Mouse (Mus musculus): Measurements from ENCODE around the gene Gmeb1. TPM values are rescaled to one million over a fixed set of nuclear protein-coding genes. Genes with fewer than 3 reads are reported as not detected.

The Gmeb1 gene
- polyA plus RNA-seq, 1 experiment, result 11.7 TPM

DNA sequence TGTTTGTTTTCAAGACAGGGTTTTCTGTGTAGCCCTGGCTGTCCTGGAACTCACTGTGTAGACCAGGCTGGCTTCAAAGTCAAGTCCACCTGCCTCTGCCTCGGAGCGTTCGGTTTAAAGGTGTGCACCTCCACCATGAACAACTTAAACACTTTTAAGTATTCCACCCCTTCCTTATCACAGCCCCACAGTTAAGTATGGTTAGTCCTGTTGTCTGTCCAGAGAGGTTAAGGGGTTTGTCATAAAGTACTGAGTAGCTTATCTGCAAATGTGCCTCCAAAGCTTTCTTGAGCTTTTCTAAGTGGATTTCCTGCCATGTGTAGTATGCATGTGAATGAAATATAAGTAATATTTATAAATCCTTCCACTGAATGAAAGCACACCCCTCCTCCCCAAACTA lies 14.5 kb upstream of the Gmeb1 start:
- DNase-seq (ENCODE audit: low read depth, low spot score), result no peak
- 84% methylated on average over 3 of the region's 3 CpGs for WGBS

DNA sequence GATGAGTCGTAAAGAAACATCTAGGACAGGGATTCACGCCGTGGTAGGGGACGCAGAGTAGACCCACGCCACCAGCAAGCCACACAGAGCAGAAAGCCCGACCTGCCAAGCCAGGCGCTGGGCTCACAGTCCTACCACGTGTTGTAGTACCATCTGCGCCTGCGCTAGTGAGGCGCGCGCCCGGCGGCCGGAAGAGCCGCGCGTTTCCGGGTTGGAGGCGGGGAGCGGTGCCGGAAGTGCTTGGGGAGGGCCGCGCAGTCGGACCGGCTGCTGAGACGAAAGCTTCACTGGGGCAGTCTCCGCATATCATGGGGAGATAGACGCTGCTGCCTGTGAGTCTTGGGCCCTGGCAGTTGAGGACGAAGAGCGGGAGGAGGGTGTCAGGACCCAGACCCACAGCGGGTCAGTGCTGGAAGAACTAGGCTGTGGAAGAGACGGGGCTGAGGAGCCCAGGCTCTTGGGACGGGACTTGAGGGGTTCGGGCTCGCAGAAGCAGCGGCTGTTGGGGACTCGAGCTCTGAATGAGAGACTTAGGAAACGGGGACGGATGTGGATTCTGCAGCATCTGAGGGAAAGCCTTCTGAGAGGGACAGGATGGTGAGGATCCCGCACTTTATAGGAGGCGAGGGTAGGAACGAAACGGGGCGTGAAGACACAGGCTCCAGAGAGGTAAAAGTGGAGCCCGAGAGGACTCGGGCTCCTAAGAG lies 12.9 kb upstream of the Gmeb1 start, which contains the start of gene Taf12:
Gene Taf12, plus strand, starts transcription at position 220 of the 707 bp plus-strand sequence.
- peak; percentile 73 for DNase-seq (ENCODE audit: low read depth, low spot score)
- WGBS, result under 1% methylated on average over 48 of the region's 48 CpGs

GRCm38 (mm10) chr4:132273166-132273565 lies 11.8 kb upstream of the Gmeb1 start:
- WGBS, result 31% methylated on average over 2 of the region's 2 CpGs
- no peak for DNase-seq (ENCODE audit: low read depth, low spot score)

- under 1% methylated on average over 35 of the region's 35 CpGs for WGBS
- DNase-seq (ENCODE audit: low read depth, low spot score), result peak; percentile 77
Measured at GRCm38 (mm10) chr4:132269740-132270560, 8.5 kb upstream of the Gmeb1 start.

DNA sequence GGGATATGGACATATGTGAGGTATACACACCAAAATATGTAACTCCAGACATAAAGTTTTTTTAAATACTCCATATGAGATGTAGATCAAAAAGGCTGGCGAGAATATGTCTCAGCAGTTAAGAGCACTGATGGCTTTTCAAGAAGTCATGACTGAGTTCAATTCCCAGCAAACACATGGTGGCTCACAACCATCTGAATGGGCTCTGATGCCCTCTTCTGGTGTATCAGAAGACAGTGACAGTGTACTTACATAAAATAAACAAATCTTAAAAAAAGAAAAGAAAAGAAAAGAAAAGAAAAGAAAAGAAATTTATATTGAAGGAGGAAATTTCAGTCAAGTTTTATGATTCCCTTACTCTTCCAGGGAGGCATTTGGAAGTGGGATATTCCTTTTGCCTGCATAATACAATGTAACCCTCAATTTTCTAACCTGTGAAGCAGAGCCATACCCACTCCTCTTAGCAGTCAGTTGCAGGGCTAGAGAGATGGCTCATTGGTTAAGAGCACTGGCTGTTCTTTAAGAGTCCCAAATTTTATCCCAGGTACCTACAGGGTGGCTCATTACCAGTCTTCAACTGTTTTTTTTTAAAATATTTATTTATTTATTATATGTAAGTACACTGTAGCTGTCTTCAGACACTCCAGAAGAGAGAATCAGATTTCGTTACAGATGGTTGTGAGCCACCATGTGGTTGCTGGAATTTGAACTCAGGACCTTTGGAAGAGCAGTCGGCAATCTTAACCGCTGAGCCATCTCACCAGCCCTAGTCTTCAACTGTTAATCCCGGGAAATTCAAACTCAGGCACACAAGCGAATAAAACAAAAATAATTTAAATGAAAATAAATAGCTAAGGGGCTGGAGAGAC lies 7.7 kb upstream of the Gmeb1 start:
- 7% methylated on average over 6 of the region's 6 CpGs for WGBS
- no peak for DNase-seq (ENCODE audit: low read depth, low spot score)

DNA sequence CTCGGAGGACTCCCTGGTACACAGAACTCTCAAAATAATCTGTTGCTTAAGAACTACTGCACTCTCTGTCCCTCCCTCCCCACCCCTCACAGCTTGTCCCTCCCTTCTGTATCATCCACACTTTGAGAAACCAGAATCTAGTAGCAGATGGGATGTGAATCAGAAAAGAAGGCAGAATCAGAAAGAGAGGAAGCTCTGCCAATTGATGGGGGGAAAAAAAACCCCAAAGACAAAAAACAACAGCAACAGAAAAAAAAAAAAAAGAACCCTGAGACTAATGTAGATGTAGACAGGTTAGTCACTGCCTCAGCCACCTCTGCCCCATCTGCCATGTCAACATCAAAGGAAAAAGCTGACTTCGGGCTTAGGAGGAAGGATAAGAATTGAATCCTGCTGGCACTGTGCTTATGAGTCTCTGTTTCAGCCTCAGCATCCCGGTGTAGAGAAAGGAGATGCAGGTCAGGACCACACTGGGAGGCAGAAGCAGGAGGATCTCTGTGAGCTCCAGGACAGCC lies 5.5 kb upstream of the Gmeb1 start:
- WGBS, result 70% methylated on average over 3 of the region's 3 CpGs
- DNase-seq (ENCODE audit: low read depth, low spot score), result no peak

GRCm38 (mm10) chr4:132263313-132263712 lies 1.9 kb upstream of the Gmeb1 start:
- DNase-seq (ENCODE audit: low read depth, low spot score), result no peak
- WGBS, result 92% methylated on average over 7 of the region's 7 CpGs

DNA sequence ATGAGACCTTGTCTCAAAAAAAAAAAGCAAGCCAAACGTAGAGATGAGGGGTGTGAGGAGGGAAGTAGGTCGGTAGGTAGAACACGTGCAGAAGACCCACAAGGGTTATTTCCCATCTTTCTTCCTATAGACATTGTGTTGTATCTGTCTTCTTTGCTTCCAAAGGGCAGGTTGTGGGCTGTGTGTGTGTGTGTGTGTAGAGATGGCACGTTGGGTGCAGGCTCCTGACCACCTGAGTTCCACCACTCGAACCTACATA lies 885 bp upstream of the Gmeb1 start:
- no peak for DNase-seq (ENCODE audit: low read depth, low spot score)
- 45% methylated on average over 5 of the region's 5 CpGs for WGBS

DNA sequence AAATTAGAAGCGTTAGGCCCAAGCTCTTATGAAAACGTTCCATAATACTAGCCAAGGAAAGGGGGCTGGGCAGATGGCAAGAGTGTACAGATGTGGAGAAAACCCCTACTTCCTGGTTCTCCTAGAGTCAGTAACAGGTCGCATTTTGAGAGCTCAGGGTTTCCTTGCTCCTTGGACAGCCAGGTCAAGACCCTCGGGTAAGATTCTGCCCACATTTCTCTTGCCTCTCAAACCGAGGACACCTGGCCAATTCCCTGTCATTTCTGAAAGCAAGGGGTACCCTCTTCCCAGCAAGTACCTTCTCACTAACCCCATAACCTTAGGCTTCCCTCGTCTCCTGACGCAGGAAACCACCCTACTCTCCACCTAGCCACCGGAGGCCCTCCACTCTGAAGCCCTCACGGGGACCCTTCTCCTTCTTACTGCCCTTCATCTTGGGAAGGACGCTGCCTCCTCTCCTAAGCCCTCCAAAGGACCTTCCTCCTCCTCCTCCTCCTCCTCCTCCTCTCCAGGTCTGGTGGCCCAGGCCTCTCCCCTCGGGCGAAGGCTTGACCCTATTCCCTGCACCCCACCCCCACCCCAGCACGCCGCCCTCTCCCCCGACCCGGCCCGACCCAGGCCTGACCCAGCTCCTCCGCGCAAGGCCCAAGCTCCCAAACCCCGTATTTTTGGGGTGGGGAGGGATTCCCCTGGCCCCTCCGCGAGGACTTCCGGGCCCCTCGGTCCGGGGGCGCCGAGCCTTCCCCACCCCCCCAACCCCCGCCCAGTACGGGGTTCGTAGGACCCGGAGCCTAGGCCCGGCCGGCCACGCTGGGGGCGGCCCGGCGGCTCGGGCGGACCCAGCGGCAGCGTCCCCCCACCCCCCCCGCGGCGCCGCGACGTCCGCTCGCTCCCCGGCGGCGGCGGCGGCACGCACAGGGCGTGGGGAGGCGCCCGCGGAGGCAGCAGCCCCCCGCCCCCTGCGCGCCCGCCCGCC lies 710 bp downstream of the Gmeb1 start:
- no peak for DNase-seq (ENCODE audit: low read depth, low spot score)
- whole genome bisulfite sequencing, result 2% methylated on average over 35 of the region's 64 CpGs

DNA sequence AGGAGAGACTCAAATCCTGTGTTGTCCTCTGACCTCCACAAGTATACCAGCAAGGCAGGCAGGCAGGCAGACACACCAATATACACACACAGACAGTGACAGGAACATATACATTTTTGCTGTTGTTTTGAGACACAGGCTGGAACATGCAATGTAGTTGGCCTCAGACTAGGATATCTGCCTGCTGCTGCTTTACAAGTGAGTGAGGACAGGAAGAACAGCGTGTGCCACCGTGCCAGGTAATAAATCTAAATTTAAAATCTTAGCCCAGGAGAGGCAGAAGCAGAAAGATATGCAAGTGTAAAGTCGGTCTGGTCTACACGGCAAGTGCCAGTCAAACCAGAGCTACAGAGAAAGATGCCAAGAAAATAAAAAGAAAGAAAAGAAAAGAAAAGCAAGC lies 2.2 kb downstream of the Gmeb1 start:
- 18% methylated on average over 4 of the region's 4 CpGs for WGBS
- DNase-seq (ENCODE audit: low read depth, low spot score), result no peak

DNA sequence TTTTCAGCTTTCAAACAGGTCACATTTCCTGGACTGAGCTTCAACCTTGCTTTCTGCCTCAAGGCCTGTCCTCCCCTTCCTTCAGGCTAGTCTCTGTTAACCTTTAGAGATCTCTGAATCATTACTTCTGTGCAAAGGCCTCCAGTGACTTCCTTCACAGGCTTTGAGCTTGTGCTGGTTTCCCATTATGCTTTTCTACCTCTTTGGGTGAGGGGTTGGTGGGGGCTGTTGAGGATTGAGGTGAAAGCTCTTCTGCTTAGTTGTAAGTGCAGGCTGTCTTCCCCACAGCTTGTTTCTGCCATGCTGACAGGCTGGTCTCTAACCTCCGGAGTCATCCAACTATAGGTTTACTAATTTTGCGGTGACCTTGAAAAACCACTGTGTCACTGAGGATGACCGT lies 5.0 kb downstream of the Gmeb1 start:
- WGBS, result 93% methylated on average over 3 of the region's 3 CpGs
- no peak for DNase-seq (ENCODE audit: low read depth, low spot score)

GRCm38 (mm10) chr4:132254986-132255385 lies 6.4 kb downstream of the Gmeb1 start:
- no peak for DNase-seq (ENCODE audit: low read depth, low spot score)
- 92% methylated on average over 3 of the region's 3 CpGs for WGBS

GRCm38 (mm10) chr4:132253622-132254021 lies 7.8 kb downstream of the Gmeb1 start:
- DNase-seq (ENCODE audit: low read depth, low spot score), result no peak
- whole genome bisulfite sequencing, result 67% methylated on average over 2 of the region's 2 CpGs

DNA sequence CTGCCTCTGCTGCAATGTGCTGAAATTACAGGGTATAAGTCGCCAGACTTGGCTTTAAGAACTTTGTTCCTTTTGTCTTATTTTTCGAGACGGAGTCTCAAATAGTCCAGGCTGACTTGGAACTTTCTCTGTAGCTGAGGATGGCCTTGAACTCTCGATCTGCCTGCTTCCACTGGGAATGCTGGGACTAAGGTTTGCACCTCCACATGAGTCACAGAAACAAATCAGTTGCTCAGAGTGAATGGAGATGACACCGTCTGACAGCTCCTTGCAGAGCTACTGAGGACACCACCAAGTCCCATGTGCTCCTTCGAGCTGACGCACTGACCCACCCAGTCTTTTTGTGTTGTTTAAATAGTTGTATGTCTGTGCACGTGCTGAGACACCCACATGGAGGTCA lies 8.3 kb downstream of the Gmeb1 start:
- 79% methylated on average over 8 of the region's 8 CpGs for WGBS
- DNase-seq (ENCODE audit: low read depth, low spot score), result no peak

GRCm38 (mm10) chr4:132251596-132251995 lies 9.8 kb downstream of the Gmeb1 start:
- no peak for DNase-seq (ENCODE audit: low read depth, low spot score)
- 89% methylated on average over 9 of the region's 9 CpGs for WGBS

DNA sequence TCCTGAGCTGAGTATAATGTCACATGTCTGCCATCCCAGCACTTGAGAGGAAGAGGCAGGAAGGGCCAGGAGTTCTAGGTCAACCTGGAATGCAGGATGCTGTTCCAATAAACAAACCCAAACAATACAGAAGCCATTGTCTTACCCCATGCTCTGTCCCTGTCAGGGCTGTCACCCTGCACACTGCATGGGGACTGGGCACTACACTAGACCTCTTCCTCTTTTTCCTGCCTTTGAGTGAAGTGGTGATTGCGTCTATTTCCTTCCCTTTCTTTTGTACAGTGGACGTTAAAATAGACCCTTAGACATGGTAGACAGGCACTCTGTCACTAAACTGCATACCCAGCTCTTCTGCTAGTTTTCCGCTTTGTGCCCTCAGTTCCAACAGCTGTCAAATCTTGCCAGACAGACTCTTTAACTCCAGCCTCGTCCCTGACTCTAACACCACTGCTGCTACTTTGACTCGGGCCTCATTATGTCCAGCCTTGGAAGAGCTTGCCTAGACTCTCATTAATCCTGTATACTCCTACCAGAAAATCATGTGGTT lies 13.9 kb downstream of the Gmeb1 start:
- 80% methylated on average over 5 of the region's 5 CpGs for WGBS
- DNase-seq (ENCODE audit: low read depth, low spot score), result no peak

DNA sequence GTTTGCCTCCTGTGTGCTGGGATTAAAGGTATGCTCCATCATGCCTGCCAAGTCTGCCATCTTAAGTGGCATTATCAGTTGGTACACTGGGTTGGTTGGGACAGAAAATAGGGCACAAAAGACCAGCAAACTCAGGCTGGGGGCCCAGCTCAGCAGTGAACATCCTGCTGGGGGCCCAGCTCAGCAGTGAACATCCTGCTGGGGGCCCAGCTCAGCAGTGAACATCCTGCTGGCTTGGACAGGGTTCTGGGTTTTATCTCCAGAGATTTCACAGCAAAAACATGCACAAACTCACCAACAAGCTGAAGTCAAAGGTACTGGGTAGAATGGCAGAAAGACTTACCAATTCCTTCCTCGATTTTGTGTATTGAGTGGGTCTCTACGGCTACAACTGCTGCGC lies 15.8 kb downstream of the Gmeb1 start:
- 93% methylated on average over 3 of the region's 3 CpGs for WGBS
- DNase-seq (ENCODE audit: low read depth, low spot score), result no peak

GRCm38 (mm10) chr4:132241208-132241607 lies 20.2 kb downstream of the Gmeb1 start:
- DNase-seq (ENCODE audit: low read depth, low spot score), result no peak
- 93% methylated on average over 3 of the region's 3 CpGs for WGBS

DNA sequence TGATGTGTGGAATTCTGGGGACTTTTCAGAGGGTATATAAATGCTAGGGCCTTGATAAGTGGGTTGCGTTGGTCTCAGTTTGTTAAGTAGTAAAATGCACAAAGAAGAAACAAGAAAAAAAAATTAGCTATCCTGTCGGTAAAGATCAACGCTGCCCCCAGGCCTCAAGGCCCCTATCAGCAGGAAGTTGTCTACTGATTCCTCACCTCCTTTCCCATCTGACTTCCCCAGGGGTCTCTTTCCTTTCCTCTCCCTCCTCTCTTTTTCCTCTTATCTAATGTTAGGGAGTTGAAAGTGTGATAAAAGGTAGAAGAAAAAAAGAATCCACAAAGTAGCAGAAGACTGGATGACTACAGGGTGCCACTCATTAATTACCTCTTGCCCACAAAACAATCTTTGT lies 21.0 kb downstream of the Gmeb1 start:
- no peak for DNase-seq (ENCODE audit: low read depth, low spot score)
- 94% methylated on average over 3 of the region's 3 CpGs for WGBS
